Mouse (Mus musculus): ENCODE measurements around the gene Gm49373. TPM values are rescaled to one million over a fixed set of nuclear protein-coding genes. Genes with fewer than 3 reads are reported as not detected.

The Gm49373 gene
- 1.4 TPM for polyA plus RNA-seq (2015; fragmentation: Illumina TruSeq; extraction: RNeasy Lipid Tissue Mini Kit (QIAGEN cat#74804); ENCODE audit: low read depth, low replicate concordance)

GRCm38 (mm10) chr9:21073044-21073840, at the start of gene Gm49373, which contains the start of gene Fdx1l:
Gm49373 (minus strand) TSS chr9:21073096.
Fdx1l (minus strand) TSS chr9:21073614.

GRCm38 (mm10) chr9:21091707-21092320, 18.9 kb upstream of the Gm49373 start, which contains the start of the genes Gm38431 and Raver1:
Gm38431 (minus strand) TSS chr9:21091997.
Raver1 (minus strand) TSS chr9:21092008.

GRCm38 (mm10) chr9:21067006-21067684, 5.8 kb downstream of the Gm49373 start, which contains the start of gene Zglp1:
Zglp1 (minus strand) TSS chr9:21067093.

GRCm38 (mm10) chr9:21031896-21032351, 41.0 kb downstream of the Gm49373 start, which contains the start of gene Icam5:
Icam5 (plus strand) TSS chr9:21032073.

GRCm38 (mm10) chr9:21029291-21030054, 43.4 kb downstream of the Gm49373 start, which contains the start of gene Icam4:
Icam4 (plus strand) TSS chr9:21029373.

GRCm38 (mm10) chr9:21015571-21016130, 57.2 kb downstream of the Gm49373 start, which contains the start of gene Icam1:
Icam1 (plus strand) TSS chr9:21015985.

Other genes with a start within 250 kb of the Gm49373 start
- 87.5 TPM for gene A230050P20Rik, start 204.5 kb downstream of the Gm49373 start, polyA plus RNA-seq (2015; fragmentation: Illumina TruSeq; extraction: RNeasy Lipid Tissue Mini Kit (QIAGEN cat#74804); ENCODE audit: low read depth, low replicate concordance)
- gene Angptl6, start 193.4 kb downstream of the Gm49373 start, polyA plus RNA-seq (2015; fragmentation: Illumina TruSeq; extraction: RNeasy Lipid Tissue Mini Kit (QIAGEN cat#74804); ENCODE audit: low read depth, low replicate concordance): 11.2 TPM
- 20.5 TPM for gene Ppan, start 184.9 kb downstream of the Gm49373 start, polyA plus RNA-seq (2015; fragmentation: Illumina TruSeq; extraction: RNeasy Lipid Tissue Mini Kit (QIAGEN cat#74804); ENCODE audit: low read depth, low replicate concordance)
- gene Eif3g, start 174.5 kb downstream of the Gm49373 start, polyA plus RNA-seq (2015; fragmentation: Illumina TruSeq; extraction: RNeasy Lipid Tissue Mini Kit (QIAGEN cat#74804); ENCODE audit: low read depth, low replicate concordance): 131 TPM
- 23.5 TPM for gene Dnmt1, start 113.2 kb downstream of the Gm49373 start, polyA plus RNA-seq (2015; fragmentation: Illumina TruSeq; extraction: RNeasy Lipid Tissue Mini Kit (QIAGEN cat#74804); ENCODE audit: low read depth, low replicate concordance)
- gene S1pr2, start 96.3 kb downstream of the Gm49373 start, polyA plus RNA-seq (2015; fragmentation: Illumina TruSeq; extraction: RNeasy Lipid Tissue Mini Kit (QIAGEN cat#74804); ENCODE audit: low read depth, low replicate concordance): 1.8 TPM
- 70.1 TPM for gene Mrpl4, start 70.4 kb downstream of the Gm49373 start, polyA plus RNA-seq (2015; fragmentation: Illumina TruSeq; extraction: RNeasy Lipid Tissue Mini Kit (QIAGEN cat#74804); ENCODE audit: low read depth, low replicate concordance)
- 1.8 TPM for gene Icam1, start 57.1 kb downstream of the Gm49373 start, polyA plus RNA-seq (2015; fragmentation: Illumina TruSeq; extraction: RNeasy Lipid Tissue Mini Kit (QIAGEN cat#74804); ENCODE audit: low read depth, low replicate concordance)
- gene Icam4, start 43.7 kb downstream of the Gm49373 start, polyA plus RNA-seq (2015; fragmentation: Illumina TruSeq; extraction: RNeasy Lipid Tissue Mini Kit (QIAGEN cat#74804); ENCODE audit: low read depth, low replicate concordance): 1.9 TPM
- 111 TPM for gene Icam5, start 41.0 kb downstream of the Gm49373 start, polyA plus RNA-seq (2015; fragmentation: Illumina TruSeq; extraction: RNeasy Lipid Tissue Mini Kit (QIAGEN cat#74804); ENCODE audit: low read depth, low replicate concordance)
- gene Zglp1, start 6.0 kb downstream of the Gm49373 start, polyA plus RNA-seq (2015; fragmentation: Illumina TruSeq; extraction: RNeasy Lipid Tissue Mini Kit (QIAGEN cat#74804); ENCODE audit: low read depth, low replicate concordance): not detected
- 105 TPM for gene Fdx1l, start 518 bp upstream of the Gm49373 start, polyA plus RNA-seq (2015; fragmentation: Illumina TruSeq; extraction: RNeasy Lipid Tissue Mini Kit (QIAGEN cat#74804); ENCODE audit: low read depth, low replicate concordance)
- gene Gm38431, start 18.9 kb upstream of the Gm49373 start, polyA plus RNA-seq (2015; fragmentation: Illumina TruSeq; extraction: RNeasy Lipid Tissue Mini Kit (QIAGEN cat#74804); ENCODE audit: low read depth, low replicate concordance): 0.58 TPM
- gene Raver1, start 18.9 kb upstream of the Gm49373 start, polyA plus RNA-seq (2015; fragmentation: Illumina TruSeq; extraction: RNeasy Lipid Tissue Mini Kit (QIAGEN cat#74804); ENCODE audit: low read depth, low replicate concordance): 20.6 TPM
- 8.4 TPM for gene Tyk2, start 58.1 kb upstream of the Gm49373 start, polyA plus RNA-seq (2015; fragmentation: Illumina TruSeq; extraction: RNeasy Lipid Tissue Mini Kit (QIAGEN cat#74804); ENCODE audit: low read depth, low replicate concordance)
- gene Cdc37, start 76.9 kb upstream of the Gm49373 start, polyA plus RNA-seq (2015; fragmentation: Illumina TruSeq; extraction: RNeasy Lipid Tissue Mini Kit (QIAGEN cat#74804); ENCODE audit: low read depth, low replicate concordance): 183 TPM
- 61.8 TPM for gene Pde4a, start 92.6 kb upstream of the Gm49373 start, polyA plus RNA-seq (2015; fragmentation: Illumina TruSeq; extraction: RNeasy Lipid Tissue Mini Kit (QIAGEN cat#74804); ENCODE audit: low read depth, low replicate concordance)
- 44.7 TPM for gene Keap1, start 166.3 kb upstream of the Gm49373 start, polyA plus RNA-seq (2015; fragmentation: Illumina TruSeq; extraction: RNeasy Lipid Tissue Mini Kit (QIAGEN cat#74804); ENCODE audit: low read depth, low replicate concordance)
- 15.2 TPM for gene S1pr5, start 175.3 kb upstream of the Gm49373 start, polyA plus RNA-seq (2015; fragmentation: Illumina TruSeq; extraction: RNeasy Lipid Tissue Mini Kit (QIAGEN cat#74804); ENCODE audit: low read depth, low replicate concordance)
- 43.8 TPM for gene Atg4d, start 192.2 kb upstream of the Gm49373 start, polyA plus RNA-seq (2015; fragmentation: Illumina TruSeq; extraction: RNeasy Lipid Tissue Mini Kit (QIAGEN cat#74804); ENCODE audit: low read depth, low replicate concordance)
- gene Kri1, start 214.9 kb upstream of the Gm49373 start, polyA plus RNA-seq (2015; fragmentation: Illumina TruSeq; extraction: RNeasy Lipid Tissue Mini Kit (QIAGEN cat#74804); ENCODE audit: low read depth, low replicate concordance): 32.4 TPM
- gene Cdkn2d, start 218.3 kb upstream of the Gm49373 start, polyA plus RNA-seq (2015; fragmentation: Illumina TruSeq; extraction: RNeasy Lipid Tissue Mini Kit (QIAGEN cat#74804); ENCODE audit: low read depth, low replicate concordance): 74.0 TPM
- 1.8 TPM for gene Ap1m2, start 239.2 kb upstream of the Gm49373 start, polyA plus RNA-seq (2015; fragmentation: Illumina TruSeq; extraction: RNeasy Lipid Tissue Mini Kit (QIAGEN cat#74804); ENCODE audit: low read depth, low replicate concordance)
- gene Slc44a2, start 247.6 kb upstream of the Gm49373 start, polyA plus RNA-seq (2015; fragmentation: Illumina TruSeq; extraction: RNeasy Lipid Tissue Mini Kit (QIAGEN cat#74804); ENCODE audit: low read depth, low replicate concordance): 41.5 TPM

All from brain, adult 10 weeks (tissue).